Mouse (Mus musculus): ENCODE measurements around the gene Bola2. TPM values are rescaled to one million over a fixed set of nuclear protein-coding genes. Genes with fewer than 3 reads are reported as not detected.

Gene Bola2
- polyA plus RNA-seq (2012; rRNA removed) (37.3 and 50.4 TPM in 2 replicates), polyA plus RNA-seq (2014; fragmentation: Nextera tagmentation; extraction: Ambion mirVana) (121 and 122 TPM in 2 replicates)

DNA sequence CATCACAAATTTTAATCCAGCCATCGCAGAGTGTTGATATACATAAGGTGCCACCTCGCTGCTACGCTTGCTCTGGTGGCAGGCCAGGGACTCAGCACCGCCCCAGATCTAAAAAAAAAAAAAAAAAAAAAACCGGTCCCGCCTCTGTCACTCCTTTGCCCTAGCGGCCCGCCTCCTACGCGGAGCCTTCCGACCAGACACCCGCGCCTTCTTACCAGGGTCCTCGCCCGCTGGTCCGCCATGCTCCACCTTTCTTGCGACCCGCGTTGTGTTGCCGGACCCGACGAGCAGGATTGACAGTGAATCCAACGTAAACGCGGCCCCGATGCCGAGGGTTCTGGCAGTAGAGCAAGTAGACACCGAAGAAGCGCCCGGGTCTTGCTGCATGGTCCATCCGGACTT lies at the start of gene Bola2:
Bola2 (plus strand) TSS at position 192 of the 402 bp plus-strand sequence.
- peak; percentile 56 for ATAC-seq (ENCODE audit: low FRiP score, low read depth)
- TF ChIP-seq POLR2A (IDR thresholded peaks at IDR 0.05; ENCODE audit: borderline replicate concordance, extremely low read depth, insufficient read depth, insufficient read length) = no peak
- Histone ChIP-seq H3K36me3 (ENCODE audit: control insufficient read depth, insufficient read depth, low read length) (peaks cover 26% of the 10 kb centered on the region), H3K27ac (replicated peaks; ENCODE audit: low read depth, low read length) (peak within 1 kb of the TSS; percentile 94), H3K4me3 (replicated peaks; ENCODE audit: low read length) (peak within 1 kb of the TSS; percentile 81), H3K9ac (ENCODE audit: low read depth, low read length, severe bottlenecking) (peak within 1 kb of the TSS; percentile 88), H3K4me2 (replicated peaks; ENCODE audit: low read depth, low read length, severe bottlenecking) (peak within 1 kb of the TSS; percentile 82), H3K9me3 (ENCODE audit: control insufficient read depth, low read length) (no peaks in the 10 kb centered on the region), H3K4me1 (ENCODE audit: control insufficient read depth, insufficient read depth, low read length) (peaks cover 17% of the 10 kb centered on the region), H3K27me3 (ENCODE audit: control insufficient read depth, insufficient read depth, low read length) (no peaks in the 10 kb centered on the region)
- under 1% methylated on average over 28 of the region's 31 CpGs for WGBS
- peak; percentile 57 for DNase-seq (ENCODE audit: low spot score)

DNA sequence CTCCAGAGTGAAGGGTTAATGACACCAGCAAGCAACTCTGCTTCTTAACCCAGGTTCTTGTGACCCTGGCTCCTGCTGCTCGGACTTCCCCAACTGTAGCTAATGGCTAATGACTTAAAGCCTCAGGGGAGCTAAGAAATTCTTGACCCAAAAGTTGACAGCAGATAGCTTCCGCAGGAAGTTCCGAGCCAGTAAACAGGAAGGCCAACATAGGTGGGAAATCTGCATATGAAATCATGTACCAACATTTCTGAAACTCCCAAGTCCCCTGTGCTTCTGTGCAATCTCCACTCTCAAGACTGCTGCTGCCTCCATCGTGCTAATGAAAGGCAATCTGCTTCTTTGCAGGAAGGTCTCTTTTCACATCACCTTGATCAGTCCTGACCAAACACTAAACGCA lies 49.5 kb upstream of the Bola2 start:
- no peak overlapping the region for H3K27ac ChIP-seq (replicated peaks; ENCODE audit: low read depth, low read length)
- WGBS = 42% methylated on average over 5 of the region's 5 CpGs
- H3K9ac ChIP-seq (ENCODE audit: low read depth, low read length, severe bottlenecking) = no peak overlapping the region
- no peak for DNase-seq (ENCODE audit: low spot score)
- H3K4me2 ChIP-seq (replicated peaks; ENCODE audit: low read depth, low read length, severe bottlenecking) = no peak overlapping the region
- no peak for TF ChIP-seq POLR2A (IDR thresholded peaks at IDR 0.05; ENCODE audit: borderline replicate concordance, extremely low read depth, insufficient read depth, insufficient read length)
- no peaks in the 10 kb centered on the region for H3K36me3 ChIP-seq (ENCODE audit: control insufficient read depth, insufficient read depth, low read length)
- no peak for ATAC-seq (ENCODE audit: low FRiP score, low read depth)
- H3K4me1 ChIP-seq (ENCODE audit: control insufficient read depth, insufficient read depth, low read length) = 0 out of 2 replicates have a peak, but pooled peaks cover 2% of the 10 kb centered on the region
- H3K27me3 ChIP-seq (ENCODE audit: control insufficient read depth, insufficient read depth, low read length) = no peaks in the 10 kb centered on the region
- no peak overlapping the region for H3K4me3 ChIP-seq (replicated peaks; ENCODE audit: low read length)
- H3K9me3 ChIP-seq (ENCODE audit: control insufficient read depth, low read length) = no peaks in the 10 kb centered on the region

DNA sequence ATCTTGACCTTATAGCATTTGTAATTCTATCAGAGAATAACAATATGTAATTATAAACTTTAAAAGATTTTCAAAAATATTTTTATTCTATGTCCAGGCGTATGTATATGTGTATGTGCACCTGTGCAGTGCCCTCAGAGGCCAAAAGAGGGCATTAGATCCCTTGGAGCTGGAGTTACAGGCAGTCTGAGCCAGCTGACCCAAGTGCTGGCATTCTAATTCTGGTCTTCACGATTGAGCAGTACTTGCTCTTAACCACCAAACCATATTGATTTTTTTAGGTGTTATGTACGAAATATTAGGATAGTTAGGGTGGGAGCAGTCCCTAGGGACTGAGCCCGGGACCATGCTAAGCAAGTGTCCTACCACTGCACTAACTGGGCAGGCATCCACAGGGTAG lies 46.7 kb upstream of the Bola2 start:
- H3K9me3 ChIP-seq (ENCODE audit: control insufficient read depth, low read length) = no peaks in the 10 kb centered on the region
- no peak for TF ChIP-seq POLR2A (IDR thresholded peaks at IDR 0.05; ENCODE audit: borderline replicate concordance, extremely low read depth, insufficient read depth, insufficient read length)
- no peaks in the 10 kb centered on the region for H3K36me3 ChIP-seq (ENCODE audit: control insufficient read depth, insufficient read depth, low read length)
- H3K27me3 ChIP-seq (ENCODE audit: control insufficient read depth, insufficient read depth, low read length) = no peaks in the 10 kb centered on the region
- no peak overlapping the region for H3K9ac ChIP-seq (ENCODE audit: low read depth, low read length, severe bottlenecking)
- no peak overlapping the region for H3K27ac ChIP-seq (replicated peaks; ENCODE audit: low read depth, low read length)
- H3K4me3 ChIP-seq (replicated peaks; ENCODE audit: low read length) = peak overlapping the region; percentile 59; the same call in 1 of the 2 replicates
- H3K4me1 ChIP-seq (ENCODE audit: control insufficient read depth, insufficient read depth, low read length) = 0 out of 2 replicates have a peak, but pooled peaks cover 2% of the 10 kb centered on the region
- 76% methylated on average over 4 of the region's 4 CpGs for WGBS
- peak overlapping the region; percentile 75; the same call in 1 of the 2 replicates for H3K4me2 ChIP-seq (replicated peaks; ENCODE audit: low read depth, low read length, severe bottlenecking)
- no peak for ATAC-seq (ENCODE audit: low FRiP score, low read depth)
- no peak for DNase-seq (ENCODE audit: low spot score)

GRCm38 (mm10) chr7:126649231-126650051 lies 45.8 kb upstream of the Bola2 start, which contains the start of gene Sgf29:
Sgf29 (plus strand) TSS chr7:126649309.
- peak; percentile 99 for TF ChIP-seq POLR2A (IDR thresholded peaks at IDR 0.05; ENCODE audit: borderline replicate concordance, extremely low read depth, insufficient read depth, insufficient read length)
- Histone ChIP-seq H3K27me3 (ENCODE audit: control insufficient read depth, insufficient read depth, low read length) (no peaks in the 10 kb centered on the region), H3K27ac (replicated peaks; ENCODE audit: low read depth, low read length) (peak within 1 kb of the TSS; percentile 91), H3K4me1 (ENCODE audit: control insufficient read depth, insufficient read depth, low read length) (0 out of 2 replicates have a peak, but pooled peaks cover 2% of the 10 kb centered on the region), H3K36me3 (ENCODE audit: control insufficient read depth, insufficient read depth, low read length) (no peaks in the 10 kb centered on the region), H3K9me3 (ENCODE audit: control insufficient read depth, low read length) (no peaks in the 10 kb centered on the region), H3K4me2 (replicated peaks; ENCODE audit: low read depth, low read length, severe bottlenecking) (peak within 1 kb of the TSS; percentile 75), H3K4me3 (replicated peaks; ENCODE audit: low read length) (peak within 1 kb of the TSS; percentile 59), H3K9ac (ENCODE audit: low read depth, low read length, severe bottlenecking) (peak within 1 kb of the TSS; percentile 65)
- DNase-seq (ENCODE audit: low spot score) = peak; percentile 95
- under 1% methylated on average over 54 of the region's 57 CpGs for WGBS
- peak; percentile 97 for ATAC-seq (ENCODE audit: low FRiP score, low read depth)

GRCm38 (mm10) chr7:126650852-126651251 lies 44.3 kb upstream of the Bola2 start:
- TF ChIP-seq POLR2A (IDR thresholded peaks at IDR 0.05; ENCODE audit: borderline replicate concordance, extremely low read depth, insufficient read depth, insufficient read length) = no peak
- Histone ChIP-seq H3K4me3 (replicated peaks; ENCODE audit: low read length) (no peak overlapping the region), H3K27me3 (ENCODE audit: control insufficient read depth, insufficient read depth, low read length) (no peaks in the 10 kb centered on the region), H3K4me2 (replicated peaks; ENCODE audit: low read depth, low read length, severe bottlenecking) (no peak overlapping the region), H3K4me1 (ENCODE audit: control insufficient read depth, insufficient read depth, low read length) (0 out of 2 replicates have a peak, but pooled peaks cover 2% of the 10 kb centered on the region), H3K36me3 (ENCODE audit: control insufficient read depth, insufficient read depth, low read length) (no peaks in the 10 kb centered on the region), H3K27ac (replicated peaks; ENCODE audit: low read depth, low read length) (no peak overlapping the region), H3K9me3 (ENCODE audit: control insufficient read depth, low read length) (no peaks in the 10 kb centered on the region), H3K9ac (ENCODE audit: low read depth, low read length, severe bottlenecking) (no peak overlapping the region)
- DNase-seq (ENCODE audit: low spot score) (no peak), ATAC-seq (ENCODE audit: low FRiP score, low read depth) (no peak)
- WGBS = 75% methylated on average over 2 of the region's 2 CpGs

Measured in limb, embryonic 14.5 days (tissue).